Mouse (Mus musculus) left cerebral cortex, adult 8-10 months (tissue): ENCODE measurements around the gene Rpl5. TPM values are rescaled to one million over a fixed set of nuclear protein-coding genes. Genes with fewer than 3 reads are reported as not detected.
"Not testable (repeated sequence)": the region's sequence is repeated elsewhere in the genome, so short reads cannot be mapped to it uniquely, and the experiment has no call there.

Source experiments
- DNase-seq, 2 experiments: peaks; one replicate each; pipeline ENCODE4 v3.0.0; 2022; ENCODE audit warnings: low spot score in 2 of 2
- total RNA-seq, 4 experiments: library from RNA; stranded (reverse); gene quantifications; 2 replicates each; pipeline ENCODE4 v1.2.4; 2022

The Rpl5 gene
- total RNA-seq, 4 experiments from 2014 or later = 52.8 to 63.6 (median 62.2) TPM

DNA sequence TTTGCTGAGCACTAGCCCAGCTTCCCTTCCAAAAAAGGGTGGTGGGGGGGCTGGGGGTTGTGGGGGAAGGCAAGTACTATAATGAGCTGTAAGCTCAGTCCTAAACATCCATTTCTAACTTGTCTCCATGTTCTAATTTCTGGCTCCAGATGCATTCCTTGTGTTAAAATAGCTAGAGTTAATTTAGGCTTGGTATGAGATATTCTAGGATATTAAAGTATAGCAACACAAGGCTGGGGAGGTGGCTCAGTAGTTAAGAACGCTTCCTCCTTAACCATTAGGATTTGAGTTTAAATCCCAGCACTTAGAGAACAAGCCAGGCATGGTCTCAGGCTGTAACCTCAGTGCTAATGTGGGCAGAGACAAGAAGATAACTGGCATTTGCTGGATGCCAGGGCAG lies 4.0 kb upstream of the Rpl5 start:
- DNase-seq = no peak

GRCm38 (mm10) chr5:107901014-107901615 lies 813 bp downstream of the Rpl5 start:
- peak in 1 of 2 experiments; percentile 13 for DNase-seq

DNA sequence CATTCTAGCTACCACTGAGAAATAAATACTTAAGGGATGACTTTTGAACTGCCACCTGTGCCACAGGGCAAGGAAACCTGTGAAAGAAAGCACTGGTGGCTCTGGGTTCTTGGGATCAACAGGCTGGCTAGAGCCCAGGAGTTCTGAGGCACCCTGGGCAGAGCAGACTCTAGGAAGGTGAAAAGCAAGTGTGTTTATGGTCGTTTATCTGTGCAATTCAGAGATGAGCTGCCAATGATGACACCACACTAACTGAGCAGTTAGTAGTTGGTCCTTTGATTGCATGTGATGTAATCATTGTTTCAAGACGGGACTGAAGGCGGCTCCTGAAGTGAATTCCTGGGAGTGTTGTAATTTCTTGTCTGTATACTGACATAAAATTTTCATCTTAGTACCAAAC lies 4.0 kb downstream of the Rpl5 start:
- DNase-seq = no peak

DNA sequence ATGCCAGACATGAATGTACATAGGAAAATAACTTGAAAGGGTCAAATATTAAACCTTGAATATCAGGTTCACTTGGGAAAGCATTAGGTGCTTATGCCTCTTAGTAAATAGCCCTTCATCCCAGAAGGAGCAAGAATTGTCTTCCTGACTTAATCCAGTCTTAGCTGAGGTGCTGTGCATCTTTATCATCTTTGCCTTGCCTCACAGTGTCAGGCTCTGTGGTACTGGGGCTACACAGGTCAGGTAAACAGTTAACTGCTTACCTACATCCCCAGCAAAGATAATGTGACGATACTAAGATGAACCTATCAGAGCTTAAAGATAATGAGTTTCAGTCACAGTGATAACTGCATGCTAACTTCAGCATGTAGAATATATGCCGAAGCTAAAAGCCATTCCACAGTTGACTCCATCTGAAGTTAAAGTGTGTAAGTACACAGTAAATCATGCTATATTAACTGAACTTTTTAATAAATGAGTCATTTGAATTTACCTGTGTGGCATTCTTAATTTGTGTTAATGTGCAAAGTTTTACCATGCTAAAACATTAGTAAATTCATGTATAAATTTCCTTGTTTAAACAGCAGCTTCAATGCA lies 8.3 kb downstream of the Rpl5 start:
- DNase-seq = no peak

GRCm38 (mm10) chr5:107909668-107910067 lies 9.4 kb downstream of the Rpl5 start:
- no peak for DNase-seq

DNA sequence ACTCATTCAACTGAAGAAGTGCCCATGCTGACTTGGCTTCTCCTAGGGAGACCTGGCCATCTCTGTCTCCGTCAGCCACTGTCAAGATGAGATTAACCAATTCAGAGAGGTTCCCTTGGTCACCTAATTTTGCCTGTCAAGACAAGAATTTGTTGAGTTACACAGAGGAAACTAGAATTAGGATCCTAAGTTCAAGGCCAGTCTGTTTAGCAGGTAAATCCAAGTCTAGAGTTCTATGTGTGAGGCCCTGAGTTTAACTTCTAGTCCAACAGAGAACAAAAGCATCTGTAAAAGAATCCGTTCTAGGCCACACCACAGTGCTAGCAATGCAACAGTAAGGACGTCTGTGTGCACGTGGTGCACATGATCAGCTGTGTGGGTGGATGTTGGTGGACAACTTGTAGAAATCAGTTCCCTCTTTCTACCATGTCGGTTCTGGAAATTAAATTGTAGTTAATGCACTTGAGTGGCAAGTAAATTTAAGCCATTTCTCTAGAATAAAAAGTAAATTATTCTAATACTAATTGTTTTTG lies 9.8 kb downstream of the Rpl5 start:
- DNase-seq = no peak

DNA sequence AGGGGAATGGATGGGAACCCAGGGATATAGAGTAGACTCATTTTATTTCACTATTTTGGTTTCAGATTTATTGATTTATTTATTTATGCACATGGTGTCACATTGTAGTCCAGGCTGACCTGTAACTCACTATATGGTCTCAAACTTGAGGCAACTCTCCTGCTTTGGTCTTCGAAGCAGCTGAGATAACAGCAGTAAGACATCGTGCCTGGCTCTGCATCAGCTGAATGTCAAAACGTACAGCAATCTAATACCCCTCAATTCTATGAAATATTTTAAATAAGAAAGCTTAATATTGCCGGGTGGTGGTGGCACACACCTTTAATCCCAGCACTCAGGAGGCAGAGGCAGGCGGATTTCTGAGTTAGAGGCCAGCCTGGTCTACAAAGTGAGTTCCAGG lies 10.7 kb downstream of the Rpl5 start:
- DNase-seq = no peak

DNA sequence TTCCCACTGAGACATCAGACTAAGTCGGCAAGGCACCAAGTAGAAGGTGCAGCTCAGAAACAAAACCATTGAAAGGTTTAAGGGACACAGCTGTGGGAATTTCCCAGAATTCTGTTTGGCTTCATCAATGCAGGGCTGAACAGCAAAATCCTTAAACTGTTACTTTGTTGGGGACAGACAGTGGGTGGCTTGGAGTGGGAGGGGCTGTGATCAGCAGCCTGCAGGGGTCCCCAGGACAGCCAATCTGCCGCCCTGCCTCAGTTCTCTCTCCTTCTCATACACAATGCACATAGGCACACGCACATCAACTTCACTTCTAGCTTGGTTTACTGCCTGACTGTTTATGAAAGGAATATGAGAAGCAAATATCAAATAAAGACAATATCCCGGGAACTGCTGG lies 15.0 kb downstream of the Rpl5 start:
- DNase-seq = no peak

DNA sequence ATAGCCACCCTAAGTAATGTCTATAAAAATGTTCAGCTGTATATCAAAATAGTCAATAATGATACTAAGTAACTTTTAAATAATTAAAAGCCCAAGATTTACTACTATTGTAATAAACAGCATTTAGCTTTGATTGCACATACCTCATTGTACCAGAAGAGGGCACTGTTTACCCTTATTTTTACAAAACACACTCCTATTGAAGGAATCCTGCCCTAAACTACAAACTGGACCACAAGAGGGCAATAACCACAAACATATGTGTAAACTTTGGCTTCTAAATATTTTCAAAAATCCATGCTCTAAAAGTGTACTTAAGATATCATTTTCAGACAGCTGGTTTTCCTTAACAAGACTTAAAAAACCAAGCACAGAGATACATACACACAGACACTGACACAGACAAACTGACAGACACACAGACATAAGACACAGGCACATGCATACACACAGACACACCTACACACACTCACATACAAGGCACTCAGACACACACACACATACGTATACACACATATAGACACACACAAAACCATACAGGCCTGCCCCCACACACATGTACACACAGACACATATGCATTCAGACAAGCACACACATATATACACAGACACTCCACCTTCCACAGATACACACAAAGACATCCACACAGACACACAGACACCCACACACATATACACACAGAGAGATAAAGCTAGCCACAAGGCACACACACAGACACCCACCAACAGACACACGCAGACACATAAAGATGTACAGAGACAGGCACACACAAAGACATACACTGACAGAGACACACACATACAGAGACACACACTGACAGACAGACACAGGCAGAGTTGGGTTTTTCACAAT lies 21.3 kb downstream of the Rpl5 start:
- DNase-seq = no peak

GRCm38 (mm10) chr5:107922836-107923235 lies 22.5 kb downstream of the Rpl5 start:
- DNase-seq = no peak

- DNase-seq = no peak
Measured at GRCm38 (mm10) chr5:107924564-107924963, 24.3 kb downstream of the Rpl5 start.

GRCm38 (mm10) chr5:107926550-107927249 lies 26.4 kb downstream of the Rpl5 start:
- no peak for DNase-seq

- DNase-seq = no peak
Measured at GRCm38 (mm10) chr5:107932556-107932955, 32.3 kb downstream of the Rpl5 start.

GRCm38 (mm10) chr5:107933202-107933974 lies 33.1 kb downstream of the Rpl5 start:
- DNase-seq = no peak

DNA sequence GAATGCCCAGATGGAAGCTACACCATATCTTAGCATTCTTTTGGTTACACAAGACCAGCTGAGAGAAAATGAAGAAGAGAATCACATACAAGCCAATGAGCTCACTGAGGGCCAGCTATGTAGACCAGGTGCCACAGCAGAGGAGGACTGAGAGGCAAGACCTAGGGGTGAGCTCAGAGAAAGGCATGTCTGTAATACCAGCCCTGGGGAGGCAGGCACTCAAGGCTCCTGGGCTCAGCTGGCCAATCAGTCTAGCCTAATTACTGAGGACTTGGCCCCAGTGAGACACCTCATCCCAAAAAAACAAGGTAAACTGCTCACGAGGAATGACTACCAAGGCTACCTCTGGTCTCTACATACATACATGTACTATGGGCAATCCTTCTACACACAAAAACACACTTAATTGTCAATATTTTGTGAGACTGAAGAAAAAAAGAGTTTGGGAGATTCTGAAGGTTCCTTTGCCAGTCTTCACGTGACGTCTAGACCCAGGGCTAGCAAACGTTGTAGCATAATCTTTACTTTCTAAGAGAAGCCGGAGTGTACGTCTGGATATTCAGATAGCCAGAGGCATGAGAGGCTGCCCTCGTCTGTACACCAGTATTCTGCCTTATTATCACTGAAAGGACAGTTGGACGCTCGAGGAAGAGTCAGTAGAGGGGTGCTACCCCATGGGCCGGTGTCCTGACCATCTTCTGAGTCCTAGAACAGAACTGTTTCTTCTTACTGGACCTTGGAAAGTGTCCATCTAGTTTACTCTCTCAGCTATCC lies 34.7 kb downstream of the Rpl5 start:
- DNase-seq = no peak

DNA sequence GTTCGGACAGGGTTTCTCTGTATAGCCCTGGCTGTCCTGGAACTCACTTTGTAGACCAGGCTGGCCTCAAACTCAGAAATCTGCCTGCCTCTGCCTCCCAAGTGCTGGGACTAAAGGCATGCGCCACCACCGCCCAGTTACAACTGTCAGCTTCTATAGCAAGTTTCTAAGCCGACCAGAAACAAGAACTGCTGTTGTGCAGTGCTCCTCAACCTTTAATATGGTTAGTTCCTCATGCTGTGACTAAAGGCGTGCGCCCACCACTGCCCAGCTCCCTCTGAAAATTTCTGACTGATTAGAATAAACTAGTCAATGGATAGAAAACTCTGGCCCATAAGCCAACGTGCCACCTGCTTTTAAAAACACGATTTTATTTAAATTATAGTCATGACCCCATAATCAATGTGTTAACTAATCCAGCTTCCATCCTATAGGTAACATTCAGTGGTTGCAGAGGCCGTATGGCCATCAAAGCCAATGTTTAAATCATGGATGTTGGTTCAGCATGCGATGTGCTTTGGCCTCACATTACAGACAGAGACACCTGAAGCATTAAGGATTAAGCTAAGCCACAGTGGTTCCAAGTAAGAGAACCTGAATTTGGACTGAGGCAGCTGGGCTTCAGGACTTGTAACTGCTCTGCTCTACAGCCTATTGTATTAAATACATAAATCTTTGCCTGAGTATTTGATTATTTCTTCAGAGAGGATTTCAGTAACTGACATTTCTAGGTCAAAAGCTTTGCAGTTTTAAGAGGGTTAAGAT lies 36.5 kb downstream of the Rpl5 start:
- DNase-seq = no peak

DNA sequence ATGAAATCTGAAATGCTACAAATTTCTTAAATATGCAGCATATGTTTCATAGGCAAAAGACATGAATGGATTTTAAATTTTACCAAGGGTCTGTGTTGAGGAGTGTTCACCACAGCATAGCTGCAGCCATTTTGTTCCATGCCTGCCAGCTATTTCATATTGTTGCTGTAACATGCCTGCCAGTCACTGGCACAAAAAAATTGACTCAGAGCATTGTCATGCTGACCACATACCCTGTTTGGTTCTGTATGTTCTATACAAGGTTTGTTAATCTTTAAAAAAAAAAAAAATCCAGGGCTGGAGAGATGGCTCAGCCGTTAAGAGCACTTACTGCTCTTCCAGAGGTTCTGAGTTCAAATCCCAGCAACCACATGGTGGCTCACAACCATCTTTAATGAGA lies 38.2 kb downstream of the Rpl5 start:
- not testable (repeated sequence) for DNase-seq

GRCm38 (mm10) chr5:107938886-107939285 lies 38.6 kb downstream of the Rpl5 start:
- DNase-seq = no peak

DNA sequence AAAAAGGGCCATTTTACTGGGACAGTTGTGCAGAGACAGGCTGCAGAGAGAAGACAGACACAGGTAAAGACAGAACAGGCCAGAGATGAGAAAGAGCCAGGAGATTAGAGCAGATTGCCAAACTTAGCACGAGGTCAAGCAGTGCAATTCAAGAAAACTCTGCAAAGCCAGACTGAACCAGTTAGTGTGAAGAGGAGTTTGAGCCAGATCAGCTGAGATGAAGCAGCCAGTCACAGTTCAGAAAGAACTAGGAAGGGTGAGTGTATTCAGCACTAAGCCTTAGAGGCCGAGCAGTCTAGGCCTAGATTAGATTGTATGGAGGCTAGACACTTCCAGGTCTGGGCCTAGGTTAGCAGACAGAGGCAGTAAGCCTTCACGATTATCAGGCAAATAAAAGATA lies 39.4 kb downstream of the Rpl5 start:
- DNase-seq = no peak
